Mouse (Mus musculus) liver, embryonic 14.5 days (tissue): ENCODE data around the gene Rps2.

Experiments
- CTCF ChIP-seq: IDR thresholded peaks from 2 replicates; pipeline ENCODE4 v1.5.1; 2016; ENCODE audit warnings: antibody characterized with exemption, low read depth, control low read depth
- EP300 ChIP-seq: IDR thresholded peaks from 2 replicates; pipeline ENCODE4 v1.6.1; 2016; ENCODE audit warnings: antibody characterized with exemption, low read depth

DNA sequence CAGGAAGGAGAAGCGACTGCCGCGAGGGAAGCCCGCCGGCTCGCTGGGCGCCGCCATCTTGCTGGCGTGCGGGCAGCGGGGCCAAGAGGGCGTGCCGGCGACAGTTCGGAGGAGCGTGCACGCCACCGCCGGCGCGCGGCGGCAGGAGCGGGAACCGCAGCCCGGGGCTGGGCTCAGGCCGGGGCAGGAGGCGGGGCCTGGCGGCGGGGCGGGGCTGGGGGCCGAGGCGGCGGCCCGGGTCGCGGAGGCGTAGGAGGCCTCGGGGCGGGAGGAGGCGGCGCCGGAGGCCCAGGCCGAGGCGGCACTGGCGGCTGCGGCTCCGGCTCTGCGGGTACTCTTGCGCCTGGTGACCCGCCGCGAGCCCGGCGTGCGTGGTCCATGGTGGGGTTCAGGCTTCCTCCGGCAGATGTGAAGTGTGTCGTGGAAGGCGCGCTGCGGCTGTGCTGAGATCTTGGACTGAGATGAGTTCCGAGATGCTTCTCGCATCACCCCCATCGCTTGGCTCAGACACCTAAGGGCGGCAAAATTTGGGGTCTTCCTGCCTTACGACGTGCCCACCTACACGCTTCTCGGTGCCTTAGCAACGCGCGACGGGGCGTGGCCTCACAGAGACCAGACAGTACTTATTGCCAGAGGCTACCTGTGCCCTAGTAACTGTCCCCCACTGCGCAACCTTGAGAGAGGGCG is 21.8 kb upstream of the Rps2 start, which contains the start of the genes Gfer and Noxo1:
- TF ChIP-seq EP300 (no peak), CTCF (peak; percentile 14; the same call in 1 of the 2 replicates)
